Mouse (Mus musculus) MN1 (cell line): ENCODE measurements around the gene Rbm28.

Source experiments
- DNase-seq: peaks from one replicate; pipeline ENCODE4 v3.0.0-alpha.2; 2016; ENCODE audit warnings: low spot score

Rbm28 gene

DNA sequence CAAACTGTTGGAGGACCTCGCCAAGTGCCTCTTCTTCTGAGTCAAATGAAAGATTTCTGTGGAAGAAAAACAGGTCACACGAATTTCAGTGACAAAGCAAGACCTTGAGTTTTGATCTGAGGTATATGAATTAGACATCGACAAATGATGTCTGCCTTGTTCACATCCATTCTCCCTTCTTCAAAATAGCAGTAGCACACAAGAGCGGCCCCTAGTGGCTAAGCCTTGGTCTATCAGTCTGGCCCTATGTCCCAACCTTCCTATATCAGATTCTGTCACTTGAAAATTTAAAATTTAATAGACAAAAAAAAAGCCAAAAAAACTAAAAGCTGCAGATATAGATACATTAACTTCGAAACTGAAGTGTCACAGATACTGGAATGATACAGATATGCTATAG lies 21.2 kb downstream of the Rbm28 start:
- DNase-seq: peak; percentile 69

DNA sequence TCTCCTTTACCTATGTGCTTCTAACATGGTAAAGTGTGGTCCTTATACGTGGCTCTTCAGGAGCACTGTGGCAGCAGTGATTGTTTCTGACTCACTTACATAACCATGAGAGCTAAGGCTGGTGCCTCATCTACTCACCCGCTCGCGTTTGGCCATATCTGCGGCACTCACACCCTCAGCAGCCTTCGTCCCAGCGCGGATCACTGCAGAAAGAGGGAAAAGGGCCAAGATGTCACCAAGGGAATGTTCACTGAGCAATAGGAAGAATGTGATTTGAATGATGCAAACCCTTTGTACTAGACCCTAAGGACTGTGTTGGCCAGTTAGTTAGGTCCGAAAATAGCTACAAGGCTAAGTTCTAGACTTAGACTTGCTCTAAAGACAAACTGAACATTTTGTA lies 27.4 kb downstream of the Rbm28 start:
- DNase-seq: no peak

DNA sequence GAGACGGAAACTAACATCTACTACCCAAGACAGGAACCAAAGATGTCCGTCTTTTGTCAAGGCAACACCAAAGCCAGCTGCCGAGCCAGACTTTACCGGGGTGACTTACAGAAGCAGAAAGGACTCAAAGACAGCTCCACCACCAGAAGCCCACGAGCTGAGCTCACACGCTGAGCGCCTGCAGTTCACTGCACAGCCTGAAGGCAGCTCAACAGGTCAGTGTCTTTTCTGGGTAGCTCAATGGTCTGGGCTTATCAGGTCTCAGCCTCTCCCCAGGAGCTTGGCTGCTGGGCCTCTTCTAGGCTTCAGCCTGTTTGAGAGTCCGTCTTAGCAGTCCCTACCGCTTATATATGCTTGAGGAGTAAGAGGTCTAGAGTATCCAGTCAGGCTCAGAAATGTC lies 31.7 kb downstream of the Rbm28 start:
- no peak for DNase-seq

DNA sequence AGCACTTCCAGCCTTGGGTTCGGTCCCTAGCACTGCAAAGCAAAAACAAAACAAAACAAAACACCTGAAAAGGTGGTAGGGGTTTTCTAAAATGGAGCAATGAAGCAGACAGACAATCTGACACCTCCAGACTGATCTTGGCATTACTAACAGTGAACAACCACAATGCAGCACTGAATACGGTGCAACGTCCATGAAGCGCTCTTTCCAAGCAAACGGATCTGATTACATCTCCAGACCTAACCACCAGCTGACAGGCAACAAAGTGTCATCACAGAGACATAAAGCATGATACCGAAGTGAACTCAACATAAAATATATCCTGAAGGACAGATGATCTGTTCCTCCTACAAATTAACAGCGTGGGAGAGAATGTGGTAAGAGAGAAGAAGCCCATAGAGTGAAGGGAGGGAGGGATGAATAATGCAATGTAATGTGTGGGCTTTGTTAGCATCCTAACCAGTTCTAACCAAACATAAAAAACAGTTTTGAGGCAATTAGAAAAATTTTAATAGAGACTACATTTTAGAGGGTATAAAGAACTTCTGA lies 37.9 kb downstream of the Rbm28 start:
- no peak for DNase-seq

GRCm38 (mm10) chr6:29119990-29120389 lies 44.8 kb downstream of the Rbm28 start:
- no peak for DNase-seq

DNA sequence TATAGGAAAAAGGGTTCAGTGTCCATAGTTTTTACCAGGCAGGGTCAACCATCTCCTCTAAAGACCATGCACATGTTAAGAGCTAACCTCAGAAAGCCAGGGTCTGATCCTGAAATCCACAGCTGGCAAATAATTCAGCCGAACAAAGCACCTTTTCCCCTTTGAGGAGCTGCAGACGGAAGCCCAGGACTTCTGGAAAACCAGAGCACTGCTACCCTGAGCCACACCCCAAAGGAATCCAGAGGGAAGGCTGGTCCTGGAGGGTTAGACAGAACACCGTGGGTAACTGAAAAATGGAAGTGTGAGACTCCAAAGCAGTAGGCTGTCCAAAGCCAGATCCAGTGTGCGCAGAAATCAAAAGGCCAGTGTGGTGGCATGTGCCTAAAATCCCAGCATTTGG lies 45.8 kb downstream of the Rbm28 start:
- no peak for DNase-seq

GRCm38 (mm10) chr6:29118231-29118630 lies 46.6 kb downstream of the Rbm28 start:
- no peak for DNase-seq

DNA sequence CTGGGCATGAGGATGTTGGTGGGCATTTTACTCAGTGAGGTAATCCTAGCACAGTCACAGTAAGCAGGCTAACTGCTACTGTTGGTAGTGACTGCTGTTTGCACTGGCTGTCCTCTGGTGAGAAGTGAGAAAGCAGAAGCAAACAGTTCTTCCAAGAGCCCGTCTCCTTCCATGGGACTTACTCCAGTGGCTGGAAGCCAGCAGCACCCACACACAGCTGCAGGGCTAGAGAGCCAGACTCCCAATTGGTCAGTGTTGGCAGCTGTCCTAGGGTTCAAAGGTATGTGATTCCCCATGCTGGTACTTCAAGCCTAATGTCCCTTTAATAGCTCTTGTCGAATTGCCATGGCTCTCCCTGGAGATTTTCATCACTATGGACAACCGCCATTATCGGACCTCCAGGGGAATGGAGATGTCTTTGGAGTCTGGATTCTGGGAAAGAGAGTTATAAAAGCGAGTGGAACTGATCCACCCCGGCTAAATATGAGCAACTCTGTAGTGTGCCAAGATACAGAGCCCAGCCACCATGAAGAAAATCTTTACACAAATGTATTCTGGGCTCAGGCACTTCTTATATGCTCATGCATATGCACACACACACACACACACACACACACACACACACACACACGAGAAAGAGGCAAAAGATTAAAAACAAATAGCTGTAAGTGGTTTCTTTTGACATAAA lies 47.2 kb downstream of the Rbm28 start:
- DNase-seq: peak; percentile 74

DNA sequence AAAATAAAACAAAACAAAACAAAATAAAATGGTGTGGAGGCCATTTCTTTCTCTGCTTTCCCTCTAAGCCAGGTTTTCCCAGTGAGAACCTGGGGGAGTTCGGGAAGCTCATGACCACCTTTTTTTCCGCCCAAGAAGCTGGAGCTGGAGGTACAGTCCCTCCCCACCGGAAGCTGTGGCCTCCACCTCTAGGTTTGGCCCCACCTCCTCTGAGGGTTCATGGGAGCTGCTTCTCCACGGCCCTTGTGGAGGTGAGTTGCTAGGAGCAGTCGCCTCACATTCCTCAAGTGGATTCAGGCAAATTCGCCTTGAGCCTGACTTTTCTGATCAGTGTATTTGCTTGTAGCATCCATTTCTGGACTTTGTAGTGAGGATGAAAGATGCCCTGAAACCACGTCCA lies 49.0 kb downstream of the Rbm28 start:
- no peak for DNase-seq

- no peak for DNase-seq
These were observed 53.3 kb downstream of the Rbm28 start for GRCm38 (mm10) chr6:29111501-29111900.

DNA sequence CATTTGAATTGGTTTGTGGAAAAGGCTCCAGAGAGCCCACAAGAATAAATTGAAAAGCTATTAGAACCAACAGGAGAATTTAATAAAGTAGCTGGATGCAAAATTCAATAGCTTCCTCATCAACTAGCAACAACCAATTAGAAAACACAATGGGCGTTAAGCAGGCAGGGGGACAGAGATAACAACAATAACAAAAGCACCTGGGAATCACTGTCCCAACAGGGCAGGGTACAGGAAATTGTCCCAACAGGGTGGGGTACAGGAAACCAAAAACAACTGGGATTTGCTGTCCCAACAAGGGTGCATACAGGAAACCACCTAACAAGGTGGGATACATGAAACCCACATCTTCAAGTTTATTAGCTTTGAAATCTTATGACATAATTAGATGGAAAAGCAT lies 56.4 kb downstream of the Rbm28 start:
- no peak for DNase-seq

- no peak for DNase-seq
These were observed 63.5 kb downstream of the Rbm28 start for GRCm38 (mm10) chr6:29101248-29101864.

- no peak for DNase-seq
These were observed 64.4 kb downstream of the Rbm28 start for GRCm38 (mm10) chr6:29100423-29100822.

DNA sequence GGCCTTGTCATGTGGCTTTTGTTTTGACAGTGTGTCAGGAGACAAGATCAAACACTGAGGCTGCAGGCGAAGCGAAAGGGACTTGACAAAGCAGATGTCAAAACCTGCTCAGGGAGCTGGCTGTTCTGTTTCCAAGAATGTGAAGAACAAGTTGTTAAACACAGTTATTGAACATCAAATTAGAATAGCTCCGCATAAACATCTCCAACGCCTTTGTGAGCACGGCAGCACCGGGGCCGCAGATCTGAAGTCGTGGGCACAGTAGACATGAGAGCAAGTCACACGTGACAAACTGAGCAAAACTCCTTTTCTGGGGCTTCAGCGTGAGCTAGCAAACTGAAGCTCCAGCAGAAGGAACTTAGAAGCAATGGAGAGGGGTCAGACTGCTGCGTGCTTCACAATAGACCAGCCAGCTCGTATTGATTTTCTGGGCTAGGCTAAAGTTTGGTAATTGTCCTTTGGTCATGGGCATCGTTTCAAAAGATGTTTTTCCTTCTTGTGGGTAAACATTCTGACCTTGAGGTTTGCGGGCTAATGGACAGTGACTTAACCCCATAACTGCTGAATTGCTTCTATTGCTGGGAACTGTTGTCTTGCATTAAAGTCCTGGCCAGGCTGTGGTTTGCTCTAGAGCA lies 65.2 kb downstream of the Rbm28 start:
- DNase-seq: no peak

GRCm38 (mm10) chr6:29092904-29093303 lies 71.9 kb downstream of the Rbm28 start:
- DNase-seq: no peak

DNA sequence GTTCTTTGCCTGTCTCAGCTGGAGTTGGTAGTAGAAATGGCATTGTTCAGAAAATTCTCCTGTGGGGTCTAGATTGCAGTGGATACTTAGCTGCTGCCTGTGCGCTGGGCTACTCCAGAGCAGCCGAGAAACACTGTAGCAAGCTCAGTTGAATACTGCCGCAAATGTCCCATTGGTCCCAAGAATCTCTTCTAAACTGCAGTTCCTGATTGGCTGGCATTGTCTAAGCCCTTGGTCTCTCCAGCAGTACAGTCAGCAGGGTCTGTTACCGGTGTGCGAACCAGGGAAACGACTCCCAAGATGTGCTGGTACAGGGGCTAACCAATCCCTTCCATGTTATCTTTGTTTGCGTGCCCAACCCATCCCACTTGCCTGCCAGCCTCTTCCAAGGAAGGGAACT lies 72.6 kb downstream of the Rbm28 start:
- no peak for DNase-seq

DNA sequence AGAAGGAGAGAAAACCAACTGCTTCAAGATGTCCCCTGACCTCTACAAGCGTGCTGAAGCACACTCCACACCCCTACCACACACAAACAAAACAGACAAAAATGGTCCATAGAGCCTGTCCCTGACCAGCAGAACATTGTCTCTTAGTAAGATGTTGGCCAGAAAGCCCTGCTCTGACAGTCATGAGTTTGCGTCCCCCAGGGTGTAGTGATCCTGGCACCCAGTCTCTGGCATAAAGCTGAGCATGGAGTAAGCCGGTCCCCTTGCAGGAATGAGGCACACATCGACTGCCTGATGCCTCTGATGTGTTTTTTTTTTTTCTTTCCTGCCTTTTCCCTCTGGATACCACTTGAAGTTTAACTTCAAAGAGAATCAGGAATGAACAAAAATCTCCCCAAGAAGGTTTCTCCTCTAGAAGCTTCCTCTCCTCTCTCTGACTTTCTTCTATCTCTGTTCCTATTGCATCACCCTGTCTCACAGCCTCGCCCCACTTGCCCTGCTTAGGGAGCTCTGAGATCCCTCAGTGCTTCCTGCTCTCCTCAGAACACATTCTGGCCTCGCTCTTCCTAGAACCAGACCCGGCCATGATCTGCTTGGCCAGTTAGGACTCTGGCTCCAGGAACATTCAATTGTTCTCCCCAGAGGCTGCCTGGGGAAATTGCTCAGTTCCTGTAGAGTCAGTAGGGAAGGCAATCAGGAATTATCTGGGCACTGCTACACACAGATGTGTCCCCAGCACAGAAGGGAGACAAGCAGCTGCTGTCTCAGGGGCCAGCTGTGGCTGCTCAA lies 76.7 kb downstream of the Rbm28 start:
- peak; percentile 74 for DNase-seq

DNA sequence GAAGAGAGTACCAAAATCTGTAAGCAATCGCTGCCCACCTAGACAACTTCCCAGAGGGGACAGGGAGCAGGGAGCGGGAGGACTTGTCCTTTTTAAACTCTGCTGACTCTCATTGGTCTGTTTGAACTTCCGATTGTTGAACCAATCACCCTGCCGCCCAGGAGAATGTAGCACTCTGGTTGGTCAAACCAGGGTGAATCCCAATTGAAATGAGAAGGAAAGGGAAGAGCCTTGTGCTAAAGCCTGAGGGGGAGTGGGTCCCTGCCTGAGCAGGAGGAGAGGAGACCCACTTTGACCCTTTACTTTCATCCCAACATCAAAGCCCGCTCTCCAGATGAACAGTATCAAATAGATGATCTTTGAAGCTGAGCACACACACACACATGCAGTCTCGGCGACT lies 80.4 kb downstream of the Rbm28 start:
- no peak for DNase-seq

- peak; percentile 36 for DNase-seq
These were observed 81.9 kb downstream of the Rbm28 start for GRCm38 (mm10) chr6:29082776-29083354.

DNA sequence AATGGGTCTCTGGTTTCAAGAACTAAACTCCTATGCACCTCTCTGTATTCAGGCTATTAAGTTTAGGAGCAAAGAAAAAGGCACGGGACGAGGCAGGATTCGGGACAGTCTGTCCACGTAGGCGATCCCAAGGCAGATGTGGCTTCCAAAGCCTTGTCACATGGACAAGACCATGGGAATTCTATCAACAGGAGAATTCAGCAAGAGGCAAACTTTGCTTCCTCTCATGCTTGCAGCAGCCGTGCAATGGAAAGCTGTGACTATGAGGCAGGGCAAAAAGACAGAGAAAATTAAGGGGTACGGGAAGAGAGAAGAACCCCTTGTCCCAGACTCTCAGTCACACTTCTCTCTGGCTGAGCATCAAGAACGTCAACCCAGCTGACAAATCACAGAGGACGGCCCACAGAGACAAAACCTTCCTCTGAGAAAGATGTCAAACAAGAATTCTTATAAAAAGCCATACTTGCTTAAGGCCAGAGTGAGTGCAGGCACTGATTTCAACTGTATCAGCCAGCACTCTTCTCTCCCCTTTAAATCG lies 82.9 kb downstream of the Rbm28 start:
- DNase-seq: no peak

DNA sequence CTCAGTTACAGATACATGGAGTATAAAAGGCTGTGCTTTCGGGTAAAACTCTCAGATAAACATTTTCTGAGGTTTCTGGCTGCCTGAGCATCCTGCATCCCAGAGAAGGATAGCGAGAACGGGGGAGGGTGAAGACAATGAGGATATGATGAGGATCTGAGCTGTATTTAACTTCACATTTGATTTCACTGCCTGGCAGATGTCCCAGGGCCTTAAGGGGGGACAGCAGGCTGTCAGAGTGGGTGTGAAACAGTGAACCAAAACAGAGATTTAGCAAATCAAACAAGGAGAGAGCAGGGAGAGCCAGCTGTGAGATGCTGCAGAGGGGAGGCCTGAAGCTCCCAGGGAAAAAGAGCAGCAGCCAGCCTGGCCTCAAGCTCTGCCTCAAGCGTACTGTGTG lies 85.5 kb downstream of the Rbm28 start:
- DNase-seq: no peak

- no peak for DNase-seq
These were observed 90.7 kb downstream of the Rbm28 start for GRCm38 (mm10) chr6:29074133-29074469.
